Mouse (Mus musculus): ENCODE measurements around the gene Slc17a3.

Gene Slc17a3

GRCm38 (mm10) chr13:23839308-23839707 is at the start of gene Slc17a3:
Gene Slc17a3 (plus strand): TSS chr13:23839434.
- DNase-seq = no peak

DNA sequence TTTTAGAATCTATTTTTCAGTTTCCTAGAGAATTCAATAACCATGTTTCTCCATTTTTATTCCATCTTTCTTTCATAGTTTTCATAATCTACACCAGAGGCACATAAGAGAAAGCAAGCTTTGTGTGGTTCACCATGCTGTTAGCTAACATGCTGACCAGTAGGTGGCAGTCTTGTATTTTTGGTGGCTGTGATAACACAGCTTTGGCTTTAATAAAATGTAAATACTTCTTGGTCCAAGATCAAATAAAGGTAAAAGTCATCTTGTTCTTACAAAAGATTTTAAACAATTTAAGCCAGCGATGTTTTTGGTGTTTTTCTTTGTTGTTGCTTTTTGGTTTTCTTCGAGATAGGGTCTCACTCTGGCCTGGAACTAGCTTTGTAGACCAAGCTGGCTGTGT is 46.7 kb upstream of the Slc17a3 start:
- DNase-seq = peak; percentile 8

DNA sequence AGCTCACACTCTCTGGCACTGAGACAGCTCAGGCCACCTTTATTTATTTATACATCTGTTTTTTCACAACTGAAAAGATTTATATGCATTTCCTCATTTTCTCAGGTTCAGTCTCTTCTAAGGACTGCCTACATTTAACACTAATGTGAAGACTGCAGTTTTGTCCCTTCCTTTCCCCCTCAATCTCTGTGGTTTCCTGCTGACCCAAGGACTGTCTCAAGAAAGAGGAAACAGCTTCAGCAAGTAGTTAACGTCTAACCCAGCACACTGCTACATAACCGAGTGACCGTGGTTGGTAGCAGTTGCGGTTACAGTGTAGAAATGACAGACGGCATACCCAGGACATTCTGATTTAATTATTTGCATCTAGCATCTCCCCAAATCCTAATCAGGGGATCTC is 39.8 kb upstream of the Slc17a3 start:
- DNase-seq = no peak

DNA sequence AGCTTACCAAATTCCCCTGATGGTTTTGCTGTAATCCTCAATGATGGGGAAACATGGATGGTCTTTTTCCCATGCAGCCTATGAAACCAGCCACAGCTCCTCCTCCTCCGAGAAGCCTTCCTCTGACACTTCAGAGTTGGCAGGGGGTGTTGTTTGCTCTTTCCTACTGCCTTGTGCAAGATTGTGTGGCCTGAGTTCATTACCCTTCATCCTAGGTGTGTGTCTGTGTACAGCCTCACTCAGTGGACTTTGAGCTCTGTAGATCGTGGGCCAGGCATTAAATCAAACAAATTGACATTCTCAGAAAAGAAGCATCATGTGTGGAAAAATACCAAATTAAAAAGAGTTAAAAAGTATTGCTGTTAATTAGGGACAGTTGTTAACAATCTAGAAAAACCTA is 34.7 kb upstream of the Slc17a3 start:
- no peak for DNase-seq

DNA sequence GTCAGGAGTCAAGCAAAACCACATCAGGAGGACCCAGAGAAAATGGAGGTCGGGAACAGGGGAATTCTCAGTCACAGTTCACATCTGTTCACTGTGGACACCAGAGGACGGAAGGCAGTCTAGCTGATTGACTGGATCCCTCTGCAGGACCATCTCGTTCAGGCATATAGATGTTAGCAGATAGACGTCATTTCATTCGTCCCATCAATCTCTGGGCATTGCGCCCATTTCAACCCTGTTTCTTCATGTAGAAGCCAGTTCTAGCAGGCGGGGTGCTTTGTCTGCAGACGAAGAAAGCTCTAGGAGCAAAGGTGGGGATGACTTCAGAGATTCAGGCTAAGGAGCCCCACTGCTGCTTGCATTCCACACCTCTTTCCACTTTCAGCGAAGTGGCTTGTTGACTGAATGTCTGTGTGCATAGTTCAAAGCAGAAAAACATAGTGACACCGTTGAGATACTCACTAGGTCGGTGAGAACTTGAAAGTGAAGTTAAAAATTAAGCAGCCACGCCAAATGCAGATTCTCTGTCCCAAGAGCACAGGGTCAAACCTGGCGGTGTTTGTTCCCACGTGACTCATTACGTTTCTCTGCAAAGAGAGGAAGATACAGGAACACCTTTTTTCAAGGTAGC is 32.7 kb upstream of the Slc17a3 start, which contains the start of gene Slc17a2:
Gene Slc17a2, plus strand, starts transcription at position 572 of the 631 bp plus-strand sequence.
- no peak for DNase-seq

- DNase-seq = no peak
Measured at GRCm38 (mm10) chr13:23816148-23816547, 23.1 kb upstream of the Slc17a3 start.

DNA sequence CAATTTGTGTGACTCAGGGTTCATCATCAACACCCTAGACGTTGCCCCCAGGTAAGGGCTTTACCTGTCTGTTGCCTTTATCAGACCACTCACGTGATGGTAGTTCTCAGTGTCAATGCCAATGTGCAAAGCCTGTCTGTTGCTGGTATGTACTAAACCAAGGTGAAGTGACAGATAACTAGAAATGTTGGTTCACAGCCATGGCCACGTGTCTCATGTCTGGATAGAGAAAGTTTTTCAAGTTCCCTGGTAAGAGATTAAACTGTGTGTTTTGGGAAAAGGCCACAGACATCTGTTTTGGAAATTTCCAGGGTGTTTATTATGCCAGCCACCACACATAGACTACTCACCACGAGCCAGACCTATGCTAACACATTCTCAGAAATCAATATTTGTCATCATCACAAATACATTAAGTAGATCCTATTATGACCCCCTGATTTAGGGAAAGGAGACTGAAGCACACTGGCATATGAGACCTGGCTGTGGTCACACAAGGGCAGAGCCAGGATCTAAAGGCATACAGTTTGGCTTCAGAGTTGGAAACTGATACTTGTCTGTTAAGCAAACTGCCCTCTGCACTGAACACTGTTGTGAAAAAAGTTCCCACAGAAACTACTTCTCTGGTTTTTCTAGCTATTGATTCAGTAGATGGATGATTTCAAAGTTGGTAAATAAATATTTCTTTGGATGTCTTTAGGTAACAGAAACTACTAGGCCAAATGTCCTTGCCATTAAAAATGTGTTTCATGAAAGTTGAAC is 18.9 kb upstream of the Slc17a3 start:
- no peak for DNase-seq

- DNase-seq = no peak
Measured at GRCm38 (mm10) chr13:23822213-23822612, 17.0 kb upstream of the Slc17a3 start.

DNA sequence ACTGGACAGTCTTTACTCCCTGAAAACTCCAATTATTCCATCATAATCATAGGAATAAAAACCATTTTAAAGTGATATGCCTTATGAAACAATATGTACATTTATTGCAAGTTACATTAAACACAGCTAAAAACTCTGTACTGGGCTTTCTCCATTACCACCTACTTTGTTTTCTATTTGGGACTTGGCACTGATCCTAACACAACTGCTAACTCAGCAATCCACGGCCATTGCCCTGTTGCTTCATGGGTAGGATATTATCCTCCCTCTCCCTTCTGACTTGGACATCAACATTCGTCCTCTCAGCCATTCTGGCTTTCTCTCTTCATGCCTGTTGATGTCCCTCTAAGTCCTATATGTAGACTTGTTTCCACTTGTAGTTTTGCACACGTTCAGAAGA is 12.6 kb upstream of the Slc17a3 start:
- DNase-seq = no peak

- DNase-seq = no peak
Measured at GRCm38 (mm10) chr13:23833053-23833452, 6.2 kb upstream of the Slc17a3 start.

- no peak for DNase-seq
Measured at GRCm38 (mm10) chr13:23834836-23835235, 4.4 kb upstream of the Slc17a3 start.

GRCm38 (mm10) chr13:23836630-23837029 is 2.6 kb upstream of the Slc17a3 start:
- no peak for DNase-seq

GRCm38 (mm10) chr13:23845851-23846250 is 6.6 kb downstream of the Slc17a3 start:
- DNase-seq = no peak

DNA sequence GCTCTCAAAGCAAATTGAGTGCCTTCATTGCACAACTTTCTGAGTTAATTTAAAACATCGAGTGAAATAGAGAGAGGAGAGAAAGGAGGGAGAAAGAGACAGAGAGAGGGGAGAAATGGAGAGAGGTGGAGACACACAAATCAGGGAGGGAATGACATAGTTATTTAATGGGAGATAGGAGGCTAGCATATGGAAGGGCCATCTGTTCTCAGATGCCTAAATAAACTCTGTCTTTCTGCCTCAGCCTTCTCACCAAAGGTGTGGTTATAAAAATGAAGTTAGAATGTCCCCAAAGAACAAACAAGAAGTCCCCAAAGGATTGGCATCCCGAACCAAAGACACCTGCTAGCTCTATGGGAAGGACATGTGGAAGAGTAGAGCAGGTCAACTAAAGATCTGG is 10.1 kb downstream of the Slc17a3 start:
- no peak for DNase-seq

GRCm38 (mm10) chr13:23856401-23856800 is 17.2 kb downstream of the Slc17a3 start:
- no peak for DNase-seq

GRCm38 (mm10) chr13:23861815-23862214 is 22.6 kb downstream of the Slc17a3 start:
- no peak for DNase-seq

DNA sequence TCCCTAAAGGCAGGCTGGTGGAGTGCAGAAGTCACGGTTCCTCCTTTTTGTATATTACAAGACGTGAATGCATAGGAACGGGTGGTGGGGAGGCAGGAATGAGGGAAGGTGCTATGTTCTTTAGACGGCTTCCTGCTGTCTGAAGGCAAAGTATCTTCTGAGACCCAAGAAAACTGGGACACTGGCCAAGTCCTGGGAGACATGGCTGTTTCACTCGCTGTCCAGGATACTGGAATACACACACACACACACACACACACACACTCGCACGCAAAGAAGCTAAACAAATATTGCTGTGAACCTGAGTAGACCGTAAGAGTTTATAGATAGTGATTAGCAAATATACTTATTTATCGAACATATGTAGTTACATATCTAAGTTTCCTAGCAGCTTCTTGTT is 25.5 kb downstream of the Slc17a3 start:
- no peak for DNase-seq

DNA sequence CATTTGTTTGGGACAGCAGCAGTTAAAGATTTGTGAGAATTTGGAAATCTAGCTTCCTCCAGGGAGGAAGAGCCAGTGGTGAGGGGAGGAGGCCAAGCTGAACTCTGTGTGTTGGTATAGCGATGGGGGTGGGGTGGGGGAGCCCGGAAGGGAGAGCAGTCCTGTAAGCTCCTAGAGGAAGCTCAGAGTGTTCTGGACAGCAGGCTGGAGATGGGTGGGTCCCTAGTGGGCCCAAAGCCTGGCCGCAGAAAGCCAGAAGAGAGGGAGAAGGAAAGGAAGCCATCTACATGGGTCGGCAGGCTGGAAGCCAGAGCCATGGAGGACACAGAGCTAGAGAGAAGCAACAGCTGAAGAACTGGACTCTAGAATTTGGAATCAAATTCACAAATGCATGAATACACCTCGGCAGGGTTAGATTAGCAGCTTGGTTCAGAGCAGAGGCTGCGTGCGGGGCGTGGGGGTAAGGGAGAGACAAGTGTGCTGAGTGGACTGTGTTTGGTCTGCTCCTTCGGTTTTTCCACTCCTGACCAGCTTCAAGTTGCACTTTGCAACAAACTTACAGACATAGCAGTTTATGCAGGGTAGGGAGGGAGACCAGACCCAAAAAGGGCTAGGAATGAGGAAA is 27.0 kb downstream of the Slc17a3 start:
- DNase-seq = no peak

DNA sequence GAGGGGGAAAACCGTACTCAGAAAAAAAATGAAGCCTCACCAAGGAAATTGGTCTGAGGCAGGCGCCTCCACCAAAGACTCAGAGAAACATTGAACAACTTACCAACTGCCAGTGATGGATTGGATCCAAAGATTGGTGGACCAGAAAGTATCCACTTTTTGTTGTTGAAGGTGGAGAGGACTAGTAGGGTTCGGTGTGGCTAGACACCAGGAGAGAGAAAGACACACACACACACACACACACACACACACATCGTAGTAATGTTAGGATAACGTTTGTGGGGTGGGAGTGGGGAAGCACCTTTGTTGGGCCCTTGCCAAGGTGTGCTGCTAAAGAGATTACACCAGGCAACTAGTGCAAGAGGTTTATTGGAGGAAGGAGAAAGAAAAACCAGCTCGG is 27.8 kb downstream of the Slc17a3 start:
- no peak for DNase-seq

GRCm38 (mm10) chr13:23867405-23867804 is 28.2 kb downstream of the Slc17a3 start, which contains the start of gene Slc17a1:
Gene Slc17a1 (plus strand): TSS chr13:23867750.
- DNase-seq = no peak

GRCm38 (mm10) chr13:23868790-23869533 is 29.7 kb downstream of the Slc17a3 start:
- no peak for DNase-seq

DNA sequence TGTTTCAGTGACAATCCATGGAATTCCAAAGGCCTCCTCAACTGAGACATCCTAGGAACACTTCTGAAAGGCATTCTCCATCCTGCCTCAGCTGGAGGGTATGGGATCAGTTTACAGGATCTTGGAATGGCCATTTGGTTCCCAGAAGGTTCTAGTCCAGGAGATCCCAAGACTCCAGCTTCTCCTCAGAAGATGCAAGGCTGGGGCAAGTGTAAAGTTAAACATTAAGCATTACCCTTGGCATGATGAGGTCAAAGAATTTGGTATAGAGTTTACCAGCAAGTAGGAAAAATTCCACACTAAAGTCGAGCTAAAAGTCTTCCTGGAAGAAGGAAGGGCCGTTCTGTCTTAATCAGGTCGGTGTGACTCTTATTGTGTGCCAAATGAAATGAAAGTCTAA is 30.8 kb downstream of the Slc17a3 start:
- no peak for DNase-seq

- no peak for DNase-seq
Measured at GRCm38 (mm10) chr13:23873141-23873540, 33.9 kb downstream of the Slc17a3 start.

All from cerebellum, adult 11-12 months (tissue).